Mouse (Mus musculus) CH12.LX (cell line): Measurements from ENCODE around the gene Eefsec. TPM values are rescaled to one million over a fixed set of nuclear protein-coding genes. Genes with fewer than 3 reads are reported as not detected.
A peak's percentile ranks its signal among the peaks of the same experiment; 100 is the strongest.

Experiments used
- DNase-seq: peaks from one replicate; pipeline ENCODE4 v3.0.0-alpha.2; 2013; ENCODE audit errors: extremely low read depth
- H3K27ac ChIP-seq: 2 replicates; pipeline ENCODE4 v1.5.1; 2012; ENCODE audit warnings: low read depth, mild to moderate bottlenecking, control low read depth, moderate library complexity; ENCODE audit not compliant: insufficient read depth
- H3K27me3 ChIP-seq: replicated peaks from 2 replicates; pipeline ENCODE3; 2012; ENCODE audit warnings: inconsistent platforms
- H3K36me3 ChIP-seq, 2 experiments: replicated peaks in 1 of 2; 2 replicates each; pipeline versions ENCODE3 to v1.6.1; 2012; ENCODE audit warnings: inconsistent platforms in 1 of 2, low read length in 1 of 2, mild to moderate bottlenecking in 1 of 2, mixed read lengths in 1 of 2, moderate library complexity in 1 of 2; ENCODE audit not compliant: control insufficient read depth in 1 of 2, insufficient read depth in 1 of 2
- H3K4me1 ChIP-seq, 2 experiments: 2 replicates each; pipeline ENCODE4 v1.6.1; 2012; ENCODE audit warnings: inconsistent platforms in 1 of 2, moderate library complexity in 1 of 2; ENCODE audit not compliant: insufficient read depth in 2 of 2, control insufficient read depth in 1 of 2
- H3K4me2 ChIP-seq: 2 replicates; pipeline ENCODE4 v1.6.1; 2012; ENCODE audit warnings: low read depth, mild to moderate bottlenecking, control low read depth; ENCODE audit not compliant: poor library complexity, insufficient read depth, severe bottlenecking
- H3K4me3 ChIP-seq, 3 experiments: fragments of 150-350 bp in 1 of 3; sonication (generic) in 1 of 3; replicated peaks in 1 of 3; 2 replicates each; pipeline versions ENCODE3 to v1.5.1; 2011 to 2012; ENCODE audit warnings: low read depth in 2 of 3, low read length in 2 of 3, mild to moderate bottlenecking in 2 of 3, moderate library complexity in 2 of 3, control low read depth in 1 of 3, improper control_type of control experiment in 1 of 3, inconsistent platforms in 1 of 3, mixed read lengths in 1 of 3; ENCODE audit not compliant: poor library complexity in 1 of 3
- H3K79me2 ChIP-seq: replicated peaks from 2 replicates; pipeline ENCODE4 v1.6.1; 2012; ENCODE audit warnings: mild to moderate bottlenecking, moderate library complexity; ENCODE audit not compliant: control insufficient read depth, poor library complexity, insufficient read depth, severe bottlenecking; ENCODE audit errors: extremely low read depth
- H3K9ac ChIP-seq: 2 replicates; pipeline ENCODE4 v1.6.1; 2012; ENCODE audit warnings: low read depth, mild to moderate bottlenecking, control low read depth, moderate library complexity; ENCODE audit not compliant: insufficient read depth
- H3K9me3 ChIP-seq: replicated peaks from 2 replicates; pipeline ENCODE3; 2012; ENCODE audit warnings: low read length, inconsistent platforms, mixed read lengths
- BHLHE40 ChIP-seq: IDR thresholded peaks from 2 replicates; pipeline ENCODE4 v1.6.1; 2011; ENCODE audit warnings: mild to moderate bottlenecking, low read depth, low read length, improper control_type of control experiment
- CTCF ChIP-seq, 2 experiments: IDR thresholded peaks in 1 of 2; conservative IDR thresholded peaks in 1 of 2; 2 replicates each; pipeline ENCODE4 v1.5.1; 2011 to 2012; ENCODE audit warnings: low read depth in 2 of 2, low read length in 2 of 2, improper control_type of control experiment in 1 of 2, inconsistent platforms in 1 of 2, mild to moderate bottlenecking in 1 of 2, moderate library complexity in 1 of 2
- ELF1 ChIP-seq: IDR thresholded peaks from 2 replicates; pipeline ENCODE4 v1.6.1; 2014; ENCODE audit warnings: low read depth, mild to moderate bottlenecking, inconsistent platforms, low read length, improper control_type of control experiment
- EP300 ChIP-seq: IDR thresholded peaks from 2 replicates; pipeline ENCODE4 v1.6.1; 2011; ENCODE audit warnings: low read length, improper control_type of control experiment
- ETS1 ChIP-seq: conservative IDR thresholded peaks from 2 replicates; pipeline ENCODE4 v1.6.1; 2012; ENCODE audit warnings: low read depth, mild to moderate bottlenecking, inconsistent platforms, low read length, improper control_type of control experiment, moderate library complexity
- GABPA ChIP-seq: IDR thresholded peaks from 2 replicates; pipeline ENCODE4 v1.6.1; 2012; ENCODE audit warnings: low read depth, low read length, improper control_type of control experiment, inconsistent platforms; ENCODE audit not compliant: insufficient replicate concordance
- HCFC1 ChIP-seq: IDR thresholded peaks from 2 replicates; pipeline ENCODE4 v1.6.1; 2012; ENCODE audit warnings: low read depth, mild to moderate bottlenecking, inconsistent platforms, low read length, improper control_type of control experiment
- IRF4 ChIP-seq: IDR thresholded peaks from 2 replicates; pipeline ENCODE4 v1.6.1; 2014; ENCODE audit warnings: low read depth, mild to moderate bottlenecking, inconsistent platforms, low read length, improper control_type of control experiment
- JUN ChIP-seq: IDR thresholded peaks from 2 replicates; pipeline ENCODE4 v1.6.1; 2011; ENCODE audit warnings: low read depth, mild to moderate bottlenecking, low read length, improper control_type of control experiment, moderate library complexity; ENCODE audit not compliant: insufficient read depth
- JUND ChIP-seq: conservative IDR thresholded peaks from 2 replicates; pipeline ENCODE4 v1.6.1; 2011; ENCODE audit warnings: low read depth, low read length, improper control_type of control experiment
- KAT2A ChIP-seq: IDR thresholded peaks from 2 replicates; pipeline ENCODE4 v1.6.1; 2012; ENCODE audit warnings: low read length, improper control_type of control experiment, inconsistent platforms; ENCODE audit not compliant: insufficient replicate concordance
- MAFK ChIP-seq: IDR thresholded peaks from 2 replicates; pipeline ENCODE4 v1.6.1; 2011; ENCODE audit warnings: low read length, improper control_type of control experiment; ENCODE audit not compliant: insufficient replicate concordance
- MAX ChIP-seq: IDR thresholded peaks from 2 replicates; pipeline ENCODE4 v1.6.1; 2011; ENCODE audit warnings: low read length, improper control_type of control experiment
- MAZ ChIP-seq: IDR thresholded peaks from 2 replicates; pipeline ENCODE4 v1.6.1; 2012; ENCODE audit warnings: low read depth, mild to moderate bottlenecking, inconsistent platforms, low read length, improper control_type of control experiment, moderate library complexity
- MXI1 ChIP-seq: IDR thresholded peaks from 2 replicates; pipeline ENCODE4 v1.6.1; 2011; ENCODE audit warnings: mild to moderate bottlenecking, low read depth, low read length, improper control_type of control experiment
- MYC ChIP-seq: IDR thresholded peaks from 2 replicates; pipeline ENCODE4 v1.6.1; 2011; ENCODE audit warnings: low read depth, mild to moderate bottlenecking, improper control_type of control experiment, low read length
- NRF1 ChIP-seq: IDR thresholded peaks from 2 replicates; pipeline ENCODE4 v1.6.1; 2014; ENCODE audit warnings: low read depth, mild to moderate bottlenecking, inconsistent platforms, low read length, improper control_type of control experiment, moderate library complexity
- PAX5 ChIP-seq: IDR thresholded peaks from 2 replicates; pipeline ENCODE4 v1.6.1; 2012; ENCODE audit warnings: low read length, inconsistent platforms, mixed read lengths
- RAD21 ChIP-seq: IDR thresholded peaks from 2 replicates; pipeline ENCODE4 v1.6.1; 2011; ENCODE audit warnings: low read depth, mild to moderate bottlenecking, low read length, improper control_type of control experiment, moderate library complexity
- RCOR1 ChIP-seq: conservative IDR thresholded peaks from 2 replicates; pipeline ENCODE4 v1.6.1; 2012; ENCODE audit warnings: low read depth, mild to moderate bottlenecking, inconsistent platforms, low read length, improper control_type of control experiment
- SMC3 ChIP-seq: IDR thresholded peaks from 2 replicates; pipeline ENCODE4 v1.6.1; 2011; ENCODE audit warnings: low read depth, low read length, improper control_type of control experiment
- TCF12 ChIP-seq: IDR thresholded peaks from 2 replicates; pipeline ENCODE4 v1.6.1; 2014; ENCODE audit warnings: low read depth, mild to moderate bottlenecking, inconsistent platforms, low read length, improper control_type of control experiment
- UBTF ChIP-seq: IDR thresholded peaks from 2 replicates; pipeline ENCODE4 v1.6.1; 2012; ENCODE audit warnings: low read depth, mild to moderate bottlenecking, inconsistent platforms, low read length, improper control_type of control experiment, moderate library complexity
- USF1 ChIP-seq: IDR thresholded peaks from 2 replicates; pipeline ENCODE4 v1.6.1; 2014; ENCODE audit warnings: low read depth, mild to moderate bottlenecking, inconsistent platforms, low read length, improper control_type of control experiment
- USF2 ChIP-seq: conservative IDR thresholded peaks from 2 replicates; pipeline ENCODE4 v1.6.1; 2011; ENCODE audit warnings: low read depth, low read length, improper control_type of control experiment
- ZC3H11A ChIP-seq: IDR thresholded peaks from 2 replicates; pipeline ENCODE4 v1.6.1; 2012; ENCODE audit warnings: low read depth, mild to moderate bottlenecking, inconsistent platforms, low read length, improper control_type of control experiment
- ZMIZ1 ChIP-seq: IDR thresholded peaks from 2 replicates; pipeline ENCODE4 v1.6.1; 2012; ENCODE audit warnings: low read depth, mild to moderate bottlenecking, inconsistent platforms, low read length, improper control_type of control experiment
- ZNF384 ChIP-seq: IDR thresholded peaks from 2 replicates; pipeline ENCODE4 v1.6.1; 2012; ENCODE audit warnings: low read depth, low read length, improper control_type of control experiment, inconsistent platforms
- dilution Hi-C: fragments of 300-500 bp; cut with MboI; formaldehyde crosslinking; loops from 2 replicates; pipeline ENCODE4 v1.14.3; 2020; ENCODE audit warnings: low sequenced_read_pairs; ENCODE audit not compliant: extremely low pct_unique_long_range_greater_than_20kb, extremely low pct_ligation_motif_present
- in situ Hi-C: fragments of 300-500 bp; cut with MboI; formaldehyde crosslinking; loops from 3 replicates; pipeline ENCODE4 v1.14.3; 2019; ENCODE audit warnings: low sequenced_read_pairs, low pct_ligation_motif_present, low pct_unique_long_range_greater_than_20kb, mixed read lengths
- polyA plus RNA-seq: library from polyadenylated mRNA; unstranded; fragments of >175 nt; gene quantifications from 2 replicates; pipeline ENCODE4 v1.2.1, GENCODE M21; 2012; ENCODE audit warnings: low read depth; ENCODE audit not compliant: insufficient read length
- total RNA-seq, 2 experiments: library from RNA; depleted of rRNA; stranded (reverse); fragments of 300-350 nt in 1 of 2; fragments of >200 nt in 1 of 2; gene quantifications; 2 replicates each; pipeline ENCODE4 v1.2.3; 2012 to 2014

The Eefsec gene
- total and polyA plus RNA-seq, 3 experiments = 26.2 to 48.8 (median 32.1) TPM

DNA sequence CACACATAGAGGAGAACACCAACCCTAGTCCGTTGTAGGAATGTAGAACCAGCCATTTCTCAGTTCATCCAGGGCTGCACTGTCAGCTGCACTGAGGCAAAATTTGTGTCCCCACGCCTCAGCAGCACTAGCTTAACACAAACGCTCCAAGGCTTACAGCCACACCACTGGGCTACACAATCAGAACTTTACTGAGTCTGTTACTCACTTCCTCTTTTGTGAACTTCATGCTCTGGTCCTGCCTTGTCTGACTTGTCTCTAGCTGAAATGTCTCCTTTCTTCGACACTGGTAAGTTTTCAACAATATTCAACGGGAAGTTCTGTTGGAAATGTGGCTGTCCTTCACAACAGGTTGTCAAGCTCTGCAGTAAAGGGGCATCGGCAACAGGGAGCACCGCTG, 10.7 kb downstream of the Eefsec start:
- in situ Hi-C loops = no loop called here
- dilution Hi-C loops = no loop called here
- H3K4me1 ChIP-seq = peaks cover 8 to 30% of the 10 kb centered on the region in 2 experiments
- TF ChIP-seq HCFC1 (no peak), EP300 (peak; percentile 87), BHLHE40 (no peak), JUND (peak; percentile 36; the same call in 1 of the 2 replicates), JUN (no peak), IRF4 (peak; percentile 91), MAX (no peak), MYC (peak; percentile 33; the same call in 1 of the 2 replicates), SMC3 (no peak), NRF1 (no peak), RCOR1 (0 out of 2 replicates have a peak, but pooled peaks have one; percentile 26), PAX5 (no peak)
- H3K4me2 ChIP-seq = no peak overlapping the region
- no peaks in the 10 kb centered on the region for H3K27me3 ChIP-seq
- no peak overlapping the region for H3K9ac ChIP-seq
- H3K4me3 ChIP-seq = no peak overlapping the region
- peaks cover 0 to 59% of the 10 kb centered on the region in 2 experiments for H3K36me3 ChIP-seq
- DNase-seq = peak; percentile 67
- H3K27ac ChIP-seq = no peak overlapping the region
- no peaks in the 10 kb centered on the region for H3K9me3 ChIP-seq
- H3K79me2 ChIP-seq = peaks cover 7% of the 10 kb centered on the region

DNA sequence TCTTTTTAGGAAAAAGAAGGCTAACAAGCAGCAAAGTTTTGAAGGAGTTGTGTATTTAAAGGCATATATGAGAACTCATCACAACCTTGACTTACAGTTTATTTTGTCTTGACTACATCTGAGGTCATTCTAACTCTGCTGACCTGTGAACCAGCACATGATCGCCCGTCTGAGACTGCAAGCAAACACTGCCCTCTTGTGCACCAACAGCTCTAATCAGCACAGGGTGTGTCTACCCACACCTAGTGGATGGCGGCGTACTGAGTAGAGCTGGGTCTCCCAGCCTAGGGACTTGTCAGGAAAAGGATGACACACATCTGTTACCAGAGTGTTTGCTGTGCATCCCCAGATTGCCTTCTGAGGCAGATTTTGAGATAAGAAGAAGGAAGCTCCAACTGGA, 15.1 kb downstream of the Eefsec start:
- in situ Hi-C loops = no loop called here
- dilution Hi-C loops = no loop called here
- DNase-seq = no peak
- Histone ChIP-seq H3K27ac (no peak overlapping the region), H3K4me3 (no peak overlapping the region), H3K9me3 (no peaks in the 10 kb centered on the region), H3K4me2 (no peak overlapping the region), H3K9ac (no peak overlapping the region), H3K27me3 (no peaks in the 10 kb centered on the region), H3K36me3 (peaks cover 0 to 60% of the 10 kb centered on the region in 2 experiments), H3K4me1 (peaks cover 8 to 13% of the 10 kb centered on the region in 2 experiments), H3K79me2 (peaks cover 7% of the 10 kb centered on the region; the same call in 1 of the 2 replicates)
- TF ChIP-seq ELF1 (no peak), GABPA (no peak), UBTF (no peak), TCF12 (no peak), CTCF (conservative IDR thresholded peaks at IDR 0.05 in 1 of 2, IDR thresholded peaks at IDR 0.05 in 1 of 2; ENCODE audit: low read depth in 2 of 2, low read length in 2 of 2) (peak in 1 of 2 experiments; percentile 60; a peak in 2 of 4 replicates), JUN (no peak), EP300 (no peak), ZNF384 (no peak), ZC3H11A (no peak), MAZ (no peak), MYC (no peak), USF2 (no peak), RAD21 (peak; percentile 60), MXI1 (no peak), RCOR1 (no peak), USF1 (no peak), KAT2A (no peak), BHLHE40 (0 out of 2 replicates have a peak, but pooled peaks have one; percentile 26), MAX (no peak), NRF1 (no peak), SMC3 (peak; percentile 49), ETS1 (no peak), ZMIZ1 (no peak), MAFK (no peak)
